Mouse (Mus musculus) brain, embryonic 14.5 days (tissue): ENCODE data around the gene Itga1. TPM values are rescaled to one million over a fixed set of nuclear protein-coding genes. Genes with fewer than 3 reads are reported as not detected.

ENCODE experiments used
- DNase-seq: peaks from one replicate; pipeline ENCODE4 v3.0.0-alpha.2; 2011; ENCODE audit warnings: low read depth
- CTCF ChIP-seq: fragments of 200-500 bp; IDR thresholded peaks from 2 replicates; pipeline ENCODE4 v1.5.1; 2012; ENCODE audit warnings: inconsistent platforms, mild to moderate bottlenecking, moderate library complexity, borderline replicate concordance; ENCODE audit not compliant: insufficient read depth, insufficient read length; ENCODE audit errors: extremely low read depth
- POLR2A ChIP-seq: fragments of 200-500 bp; IDR thresholded peaks from 2 replicates; pipeline ENCODE4 v1.6.1; 2012; ENCODE audit warnings: mild to moderate bottlenecking, inconsistent platforms, borderline replicate concordance; ENCODE audit not compliant: poor library complexity, insufficient read depth, insufficient read length, severe bottlenecking; ENCODE audit errors: extremely low read depth
- polyA plus RNA-seq: library from polyadenylated mRNA; depleted of rRNA; stranded (reverse); fragments of >200 nt; gene quantifications from 2 replicates; pipeline ENCODE4 v1.2.3, GENCODE M21; 2012

Gene Itga1
- polyA plus RNA-seq, 1 experiment: 3.8 TPM

GRCm38 (mm10) chr13:114974484-114975042, 127.2 kb downstream of the Itga1 start:
- no peak for DNase-seq
- no peak for TF ChIP-seq CTCF

- TF ChIP-seq POLR2A (no peak), CTCF (no peak)
- DNase-seq: no peak
Measured at GRCm38 (mm10) chr13:114971905-114972304, 129.9 kb downstream of the Itga1 start.

GRCm38 (mm10) chr13:114964233-114964632, 137.5 kb downstream of the Itga1 start:
- DNase-seq: peak; percentile 87
- TF ChIP-seq CTCF: peak; percentile 89
- no peak for TF ChIP-seq POLR2A

GRCm38 (mm10) chr13:114954516-114954915, 147.2 kb downstream of the Itga1 start:
- TF ChIP-seq CTCF (no peak), POLR2A (no peak)
- no peak for DNase-seq

- TF ChIP-seq CTCF: no peak
- no peak for TF ChIP-seq POLR2A
- no peak for DNase-seq
Measured at GRCm38 (mm10) chr13:114933541-114933940, 168.2 kb downstream of the Itga1 start.

- peak; percentile 77 for DNase-seq
- TF ChIP-seq POLR2A: no peak
- TF ChIP-seq CTCF: peak; percentile 43
Measured at GRCm38 (mm10) chr13:114931775-114932294, 169.9 kb downstream of the Itga1 start, which contains the start of gene Itga2. Gene Itga2, minus strand, starts transcription at chr13:114932100.

- TF ChIP-seq POLR2A (no peak), CTCF (no peak)
- DNase-seq: peak; percentile 50
Measured at GRCm38 (mm10) chr13:114930996-114931649, 170.6 kb downstream of the Itga1 start.

- TF ChIP-seq POLR2A (no peak), CTCF (no peak)
Measured at GRCm38 (mm10) chr13:114924785-114925184, 177.0 kb downstream of the Itga1 start.

GRCm38 (mm10) chr13:114923331-114923730, 178.4 kb downstream of the Itga1 start:
- no peak for TF ChIP-seq POLR2A
- TF ChIP-seq CTCF: peak; percentile 12; the same call in 1 of the 2 replicates
- peak; percentile 95 for DNase-seq

More at GRCm38 (mm10) chr13:114924785-114925184, 177.0 kb downstream of the Itga1 start:
- no peak for DNase-seq

- TF ChIP-seq CTCF (no peak), POLR2A (no peak)
- DNase-seq: no peak
Measured at GRCm38 (mm10) chr13:114915767-114916166, 186.0 kb downstream of the Itga1 start.

- no peak for DNase-seq
- TF ChIP-seq POLR2A: no peak
- no peak for TF ChIP-seq CTCF
Measured at GRCm38 (mm10) chr13:114914963-114915362, 186.8 kb downstream of the Itga1 start.

- no peak for TF ChIP-seq CTCF
- no peak for TF ChIP-seq POLR2A
- no peak for DNase-seq
Measured at GRCm38 (mm10) chr13:114914559-114914958, 187.2 kb downstream of the Itga1 start.
